Mouse (Mus musculus): Measurements from ENCODE around the gene Cbfa2t2.

GRCm38 (mm10) chr2:154534704-154535270, 98.5 kb downstream of the Cbfa2t2 start:
- no peak for TF ChIP-seq POLR2A (IDR thresholded peaks at IDR 0.05; ENCODE audit: borderline replicate concordance, extremely low read depth, low read depth, low read length)
- TF ChIP-seq CTCF (IDR thresholded peaks at IDR 0.05; ENCODE audit: insufficient read depth, low read length), result no peak

Data from lung, adult 2 months (tissue).